Mouse (Mus musculus) bone marrow macrophage, adult 2 months (primary cell): Measurements from ENCODE around the gene Cbs.

ENCODE experiments used
- CTCF ChIP-seq: IDR thresholded peaks from 2 replicates; pipeline ENCODE4 v1.5.1; 2012; ENCODE audit warnings: low read depth, mild to moderate bottlenecking, low read length, moderate library complexity
- POLR2A ChIP-seq: IDR thresholded peaks from 2 replicates; pipeline ENCODE4 v1.6.1; 2012; ENCODE audit warnings: mild to moderate bottlenecking, low read depth, low read length, borderline replicate concordance

DNA sequence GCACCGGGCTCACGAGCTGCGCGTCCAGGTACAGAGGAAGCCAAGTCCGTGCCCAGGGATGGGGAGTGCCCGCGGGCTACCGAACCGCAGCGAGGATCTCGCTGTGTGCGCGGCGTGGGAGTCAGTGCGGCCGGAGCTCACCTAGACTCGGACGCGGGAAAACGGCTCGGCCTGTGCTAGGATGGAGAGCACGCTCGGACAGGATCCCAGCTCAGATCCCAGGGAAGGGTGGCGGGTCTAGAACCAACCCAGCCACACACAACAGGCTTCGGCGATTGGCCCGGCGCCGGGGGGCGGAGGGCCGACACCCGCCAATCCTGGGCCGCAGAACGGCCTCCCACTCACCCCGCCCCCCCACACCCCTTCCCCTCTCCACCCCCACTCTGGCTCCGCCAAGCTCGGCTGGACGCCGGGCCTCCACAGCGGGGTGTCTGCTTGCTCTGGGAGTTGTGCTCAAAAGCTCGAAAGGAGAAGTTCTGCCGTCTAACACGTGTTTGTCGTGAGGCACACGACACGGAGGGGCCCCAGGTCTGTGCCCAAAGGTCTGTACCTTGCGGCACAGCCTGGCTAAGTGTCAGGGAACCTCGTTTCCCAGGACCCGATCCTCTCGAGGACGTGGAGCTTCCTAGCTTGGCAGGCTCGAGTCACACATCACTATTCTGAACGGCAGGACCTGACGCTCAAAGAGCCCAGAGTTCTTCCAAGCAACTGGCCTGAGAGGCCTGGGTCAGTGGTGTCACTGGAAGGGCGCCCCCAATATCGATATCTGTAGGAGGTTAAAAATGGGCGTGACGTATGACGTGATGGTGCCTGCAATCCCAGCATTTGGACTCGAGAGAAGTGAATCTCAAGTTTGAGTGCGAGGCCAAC lies at the start of gene Cbs:
- TF ChIP-seq CTCF (no peak), POLR2A (no peak)
